Mouse (Mus musculus) liver, postnatal 0 days (tissue): ENCODE results near the gene Cxcr6.
"Not testable (repeated sequence)": the region's sequence is repeated elsewhere in the genome, so short reads cannot be mapped to it uniquely, and the experiment has no call there.

ENCODE experiments used
- CTCF ChIP-seq: sonication (generic); IDR thresholded peaks from 2 replicates; pipeline ENCODE4 v1.5.1; 2016; ENCODE audit warnings: antibody characterized with exemption, low read depth
- EP300 ChIP-seq: IDR thresholded peaks from 2 replicates; pipeline ENCODE4 v1.6.1; 2016; ENCODE audit warnings: antibody characterized with exemption, low read depth, mild to moderate bottlenecking

GRCm38 (mm10) chr9:123773299-123773698 lies 33.0 kb upstream of the Cxcr6 start:
- TF ChIP-seq CTCF = peak; percentile 55
- not testable (repeated sequence) for TF ChIP-seq EP300
